Mouse (Mus musculus) cerebellum, adult 9-10 months (tissue): ENCODE results near the gene Medag.

Source experiments
- DNase-seq: peaks from one replicate; pipeline ENCODE4 v3.0.0; 2022

The Medag gene

DNA sequence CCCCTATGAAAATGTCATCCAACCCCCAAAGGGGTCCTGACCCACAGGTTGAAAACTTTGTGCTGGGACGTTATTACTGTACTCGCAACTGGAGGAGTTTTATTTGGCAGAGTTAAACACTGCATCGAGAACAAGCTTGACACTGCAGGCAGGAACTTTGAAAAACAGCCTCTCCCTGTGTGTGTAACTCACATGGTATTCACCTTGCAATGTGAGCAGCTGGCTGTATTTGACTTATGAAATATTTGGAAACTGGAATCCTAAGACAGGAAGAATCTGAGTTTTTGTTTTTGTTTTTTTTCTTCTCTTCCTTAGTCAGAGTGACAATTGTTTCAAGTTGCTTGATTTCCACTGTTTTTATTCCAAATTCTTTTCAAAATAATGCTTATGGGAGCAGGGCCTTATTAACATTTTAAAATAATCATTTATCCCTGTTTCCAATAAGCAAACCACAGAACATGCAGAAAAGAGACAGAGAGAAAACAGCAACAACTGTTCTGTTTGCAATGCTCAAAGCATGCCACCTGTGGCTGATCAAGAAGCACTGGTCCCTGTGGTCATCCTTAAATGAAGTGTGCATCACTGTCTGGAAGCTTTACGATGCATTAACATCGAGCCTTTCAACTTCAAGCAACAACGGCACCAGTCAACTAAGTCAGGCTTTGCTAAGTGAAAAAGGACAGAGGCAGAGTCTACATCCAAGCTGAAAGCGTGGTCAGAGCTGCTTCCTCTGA, 26.2 kb upstream of the Medag start:
- DNase-seq, result no peak

DNA sequence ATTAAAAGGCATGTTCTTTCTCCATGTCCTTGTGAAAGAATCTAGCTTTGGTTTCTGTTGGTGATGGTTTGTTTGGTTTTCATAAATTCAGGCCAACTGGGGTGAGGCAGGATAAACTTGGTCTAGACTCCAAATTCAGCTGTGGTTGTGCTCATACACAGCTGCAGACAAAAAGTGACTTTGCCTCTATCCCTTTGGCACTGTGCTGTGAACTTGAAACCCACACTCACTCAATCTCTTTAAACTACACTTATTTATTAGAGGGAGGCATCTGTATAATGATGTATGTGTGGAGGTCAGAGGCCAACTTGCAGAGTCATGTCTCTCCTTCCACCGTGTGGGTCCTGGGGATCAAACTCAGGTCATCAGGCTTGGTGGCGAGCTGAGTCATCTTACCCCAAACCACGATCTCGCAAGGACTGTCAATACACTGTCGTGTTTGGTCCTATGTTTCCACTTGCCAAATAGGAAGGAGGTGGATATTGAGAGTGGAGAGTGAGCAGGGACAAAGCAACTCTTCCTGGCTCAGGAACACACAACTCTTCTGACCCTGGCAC, 25.2 kb upstream of the Medag start:
- DNase-seq, result no peak

DNA sequence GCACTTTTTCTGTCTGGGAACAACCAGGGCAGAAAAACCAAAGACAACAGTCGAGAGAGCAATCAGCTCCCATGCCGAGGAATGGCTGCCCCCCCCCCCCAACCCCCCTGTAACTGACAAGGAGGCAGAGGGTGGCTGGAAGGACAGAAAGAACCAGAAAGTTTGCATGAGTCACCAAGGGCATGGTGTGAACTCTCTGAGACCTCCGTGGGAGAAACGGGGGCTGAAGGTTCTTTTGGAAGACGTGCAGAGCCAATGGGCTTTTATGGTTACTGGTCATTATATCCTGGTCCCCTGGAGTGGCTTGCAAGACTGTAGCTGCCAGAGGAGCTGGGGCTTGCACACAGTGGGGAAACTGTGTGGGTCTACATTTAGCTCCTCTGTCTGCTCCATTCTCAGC, 22.6 kb upstream of the Medag start:
- DNase-seq, result no peak

DNA sequence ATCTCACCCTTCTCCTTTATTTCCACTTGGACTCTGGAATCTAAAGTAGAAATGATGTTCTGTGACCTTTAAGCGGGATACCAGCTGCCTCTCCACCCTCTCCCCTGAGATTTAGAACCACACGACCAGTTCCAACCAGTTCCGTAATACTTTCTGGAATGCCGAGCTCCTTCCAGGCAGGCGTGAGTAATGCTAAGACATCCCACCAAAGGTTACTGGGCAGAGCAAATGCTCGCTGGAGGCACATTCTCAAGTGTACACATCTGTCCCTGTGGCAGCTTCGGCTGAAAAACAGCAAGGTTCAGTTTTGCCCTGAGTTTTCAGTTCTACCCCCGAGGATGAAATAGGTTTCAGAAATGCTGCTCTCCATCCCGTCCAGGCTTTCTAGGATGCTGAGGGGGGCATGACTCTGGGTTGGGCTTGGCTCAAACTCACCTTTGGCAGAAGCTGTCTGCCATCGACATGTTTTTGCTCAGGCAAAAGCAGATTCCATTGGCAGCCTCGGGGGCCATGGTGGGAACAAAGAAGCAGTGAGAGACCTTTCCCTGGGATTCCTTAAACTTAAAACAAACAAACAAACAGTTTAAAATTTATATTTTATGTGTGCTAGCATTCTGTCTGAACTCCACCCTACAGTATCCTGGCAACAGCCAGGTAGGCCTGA, 21.9 kb upstream of the Medag start:
- no peak for DNase-seq

DNA sequence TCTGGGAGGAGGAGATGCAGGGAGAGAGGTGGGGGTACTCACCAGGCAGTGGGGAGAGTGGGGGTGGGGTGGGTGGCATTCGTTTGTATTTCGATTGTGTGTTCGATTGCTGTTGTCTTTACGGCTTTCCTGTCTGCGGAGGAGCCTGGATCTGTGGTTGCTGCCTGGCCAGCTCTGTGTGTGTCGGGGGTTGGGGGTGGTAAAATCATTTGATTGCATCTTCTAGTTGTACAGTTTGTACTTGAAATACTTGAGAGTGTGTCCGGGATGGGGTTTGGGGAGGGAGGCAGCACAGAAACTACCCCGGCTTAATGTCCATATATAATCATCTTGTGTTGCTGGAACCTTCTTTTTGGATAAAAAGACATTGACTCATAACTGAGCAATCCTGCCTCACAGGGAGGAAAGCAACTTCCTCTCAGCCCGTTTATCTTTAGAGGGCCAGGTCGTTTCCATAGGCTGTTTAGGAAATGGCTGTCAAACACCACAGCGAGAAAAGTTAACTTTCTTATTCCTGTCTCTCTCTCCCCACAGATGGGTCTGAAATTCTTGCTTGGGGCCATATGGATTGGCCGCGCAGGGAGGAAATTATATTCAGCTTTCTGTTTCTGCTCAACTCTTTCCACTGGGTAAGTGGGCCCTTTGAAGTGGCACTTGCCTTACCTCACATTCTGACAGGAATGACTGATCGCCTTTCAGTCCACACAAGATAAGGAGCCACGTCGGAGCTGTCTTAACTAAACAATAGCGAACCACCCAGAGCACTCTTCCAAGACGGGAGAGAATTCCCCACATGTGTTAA, 19.8 kb upstream of the Medag start:
- no peak for DNase-seq

DNA sequence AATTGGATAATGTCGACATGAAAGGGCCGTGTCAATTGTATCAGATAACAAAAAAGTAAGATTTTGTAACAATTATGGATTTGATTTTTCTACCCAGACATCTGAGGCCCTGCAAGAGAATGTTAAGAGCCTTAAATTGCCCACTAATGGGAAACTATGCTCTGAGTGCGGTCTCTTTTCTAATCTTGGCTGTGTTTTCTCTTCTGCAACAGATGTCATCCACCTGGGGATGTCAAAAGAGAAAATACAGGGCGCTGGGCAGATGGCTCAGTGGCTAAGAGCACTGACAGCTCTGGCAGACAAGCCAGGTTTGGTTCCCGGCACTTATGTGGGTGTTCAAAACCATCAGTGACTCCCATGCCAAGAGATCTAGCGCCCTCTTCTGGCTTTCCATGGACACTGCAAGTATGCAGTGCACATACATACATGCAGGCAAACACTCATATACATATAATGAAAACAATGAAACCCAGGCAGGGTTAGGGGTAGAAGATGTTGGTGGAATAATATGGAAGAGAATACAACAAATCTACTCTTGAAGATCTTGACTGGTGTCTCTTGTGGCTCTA, 19.0 kb upstream of the Medag start:
- no peak for DNase-seq

DNA sequence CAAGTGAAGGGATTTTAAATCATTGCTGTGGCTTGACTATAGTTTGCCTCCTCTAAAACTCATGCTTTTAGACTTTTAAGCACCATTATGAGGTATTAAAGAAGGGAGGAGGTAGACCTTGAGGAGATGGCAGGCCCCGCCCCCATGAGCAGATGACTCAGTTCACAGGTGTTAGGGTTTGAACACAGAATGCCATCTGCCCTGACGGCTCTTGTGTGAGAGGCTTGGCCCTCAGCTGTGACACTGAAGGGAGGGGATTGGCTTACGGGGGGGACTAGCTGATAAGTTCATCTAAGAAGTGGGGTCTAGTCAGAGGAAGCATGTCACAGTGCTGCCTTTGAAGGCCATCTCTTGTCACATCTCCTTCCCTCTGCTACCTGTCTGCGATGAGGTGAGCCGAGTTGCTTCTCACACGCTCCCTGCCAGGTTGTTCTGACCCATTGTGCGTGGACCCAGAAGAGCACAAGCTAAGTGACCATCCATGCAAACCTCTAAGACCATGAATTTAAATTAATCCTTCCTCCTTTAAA, 10.0 kb upstream of the Medag start:
- DNase-seq, result no peak

DNA sequence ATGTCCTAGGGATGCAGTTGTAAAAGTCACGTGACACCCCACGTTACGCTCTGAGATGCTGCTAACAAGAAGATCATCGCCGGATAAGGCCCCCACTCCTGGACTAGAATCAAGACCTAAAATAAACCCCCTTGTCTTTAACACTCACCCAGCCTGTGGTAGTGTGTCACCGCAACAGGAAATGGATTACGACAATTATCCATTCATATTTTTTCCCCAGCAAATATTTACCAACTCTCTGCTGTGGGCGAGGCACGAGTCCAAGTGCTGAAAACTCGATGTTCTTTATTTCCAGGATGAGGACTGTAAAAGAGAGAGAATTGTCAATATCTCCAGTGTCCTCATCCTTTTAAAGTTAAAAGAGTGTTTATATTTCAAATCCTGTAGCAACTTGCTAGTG, 9.5 kb upstream of the Medag start:
- DNase-seq, result no peak

DNA sequence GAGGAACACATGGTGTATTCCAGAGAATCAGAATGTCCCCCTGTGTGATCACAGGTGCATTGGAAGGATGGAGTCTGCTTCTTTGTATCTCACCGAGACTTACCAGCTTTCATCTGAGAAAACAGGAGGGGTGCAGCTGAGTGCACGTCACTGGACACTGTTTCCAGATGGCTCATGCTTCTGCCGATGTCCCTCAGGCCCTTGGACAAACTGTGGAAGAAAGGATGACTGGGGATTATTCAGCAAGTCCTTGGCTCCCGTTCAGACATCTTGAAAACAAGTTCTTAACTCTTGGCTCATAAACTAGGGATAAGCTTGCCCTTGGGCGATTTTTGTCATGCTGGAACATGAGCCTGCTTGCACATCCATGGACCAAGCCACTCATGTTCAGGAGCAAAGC, 8.2 kb upstream of the Medag start:
- no peak for DNase-seq

DNA sequence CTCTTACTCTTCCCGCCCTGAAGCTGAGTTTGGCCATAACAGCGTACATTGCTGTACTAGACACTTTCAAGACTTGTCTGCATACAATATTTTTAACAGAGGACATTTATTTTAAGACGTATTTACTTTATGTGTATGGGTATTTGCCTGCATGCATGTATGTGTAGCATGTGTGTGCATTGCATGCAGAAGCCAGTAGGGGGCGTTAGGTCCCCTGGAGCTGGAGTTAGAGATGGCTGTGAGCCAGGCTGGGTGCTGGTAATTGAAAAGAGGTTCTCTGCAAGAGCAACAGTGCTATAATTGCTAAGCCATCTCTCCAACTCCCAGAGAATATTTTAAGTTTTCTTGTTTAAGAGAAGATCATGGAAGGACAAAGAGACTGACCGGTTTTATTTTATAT, 6.8 kb upstream of the Medag start:
- DNase-seq, result no peak

DNA sequence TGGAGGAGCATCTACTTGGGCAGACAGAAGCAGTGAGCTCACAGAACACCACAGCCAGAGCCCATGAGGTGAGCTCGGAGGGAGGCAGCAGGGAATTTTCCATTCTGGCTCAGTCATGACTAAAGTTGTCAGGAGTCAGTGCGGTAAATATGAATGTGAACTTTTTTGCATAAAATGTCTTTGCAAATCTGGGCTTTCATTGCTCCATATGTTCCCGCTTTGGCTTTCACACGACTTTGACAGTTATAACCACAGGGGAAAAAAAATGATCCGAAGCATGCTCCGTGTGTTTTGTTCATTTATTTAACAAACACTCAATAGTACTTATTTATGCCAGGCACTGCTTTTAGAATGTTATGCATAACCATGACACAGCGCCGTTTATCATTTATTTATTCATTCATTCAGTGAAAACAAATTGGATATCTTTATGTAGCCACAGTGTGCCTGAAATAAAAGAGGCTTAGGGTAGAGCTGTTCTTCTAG, 4.7 kb upstream of the Medag start:
- DNase-seq, result no peak

DNA sequence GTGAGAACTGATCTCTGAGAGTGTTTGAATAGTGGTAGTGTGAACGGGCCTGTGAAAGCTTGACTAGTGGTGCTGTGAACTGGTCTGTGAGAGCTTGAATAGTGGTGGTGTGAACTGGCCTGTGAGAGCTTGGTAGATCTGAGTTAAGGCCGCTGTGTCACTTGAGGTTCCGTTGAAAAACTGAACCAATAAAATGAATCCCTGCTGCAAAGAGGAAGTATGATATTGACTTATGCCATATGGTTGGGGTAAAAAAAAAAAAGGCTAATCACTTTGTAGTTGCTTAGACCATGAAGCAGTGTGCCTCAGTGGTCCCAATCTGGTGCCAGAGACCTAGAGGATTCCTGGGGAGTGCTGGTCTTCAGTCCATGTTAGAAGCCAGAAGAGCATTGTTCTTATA, 2.0 kb upstream of the Medag start:
- DNase-seq, result no peak

DNA sequence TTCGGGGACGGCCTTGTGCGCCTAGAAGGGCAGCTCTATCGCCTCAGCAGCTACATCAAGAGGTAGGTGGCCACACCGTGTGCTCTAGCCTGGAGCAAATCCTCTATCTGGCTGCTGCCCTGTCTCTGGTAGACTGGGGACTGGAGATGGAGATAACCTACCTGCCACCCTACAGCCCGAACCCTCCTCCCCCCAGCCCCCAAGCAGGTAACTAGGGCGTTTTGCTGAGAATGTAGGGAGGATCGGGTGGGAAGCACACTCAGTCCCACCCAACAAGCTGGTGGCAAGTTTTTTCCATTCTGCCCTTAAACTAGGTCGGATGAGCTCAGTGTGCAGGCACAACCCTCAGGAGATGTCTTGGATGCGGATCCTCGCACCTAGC, 636 bp downstream of the Medag start:
- DNase-seq, result no peak

DNA sequence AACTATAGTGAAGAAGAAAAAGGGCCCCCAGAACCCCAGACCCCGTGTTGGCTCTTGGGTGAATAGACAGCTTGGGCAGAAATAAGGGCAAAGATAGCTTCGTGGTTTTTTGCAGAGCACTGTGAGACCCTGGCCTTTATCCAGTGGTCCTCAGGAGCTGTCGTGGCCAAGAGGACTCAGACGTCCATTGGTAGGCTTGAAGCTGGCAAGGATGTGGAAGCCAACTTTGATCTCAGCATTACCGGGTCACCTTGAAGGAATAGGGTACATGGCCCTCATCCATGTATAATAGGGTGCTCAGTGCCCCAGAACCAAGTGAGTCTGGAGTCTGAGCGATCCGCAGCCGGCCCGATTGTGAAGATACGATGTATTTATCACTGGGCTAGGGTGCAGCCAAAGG, 1.1 kb downstream of the Medag start:
- DNase-seq, result peak; percentile 34

DNA sequence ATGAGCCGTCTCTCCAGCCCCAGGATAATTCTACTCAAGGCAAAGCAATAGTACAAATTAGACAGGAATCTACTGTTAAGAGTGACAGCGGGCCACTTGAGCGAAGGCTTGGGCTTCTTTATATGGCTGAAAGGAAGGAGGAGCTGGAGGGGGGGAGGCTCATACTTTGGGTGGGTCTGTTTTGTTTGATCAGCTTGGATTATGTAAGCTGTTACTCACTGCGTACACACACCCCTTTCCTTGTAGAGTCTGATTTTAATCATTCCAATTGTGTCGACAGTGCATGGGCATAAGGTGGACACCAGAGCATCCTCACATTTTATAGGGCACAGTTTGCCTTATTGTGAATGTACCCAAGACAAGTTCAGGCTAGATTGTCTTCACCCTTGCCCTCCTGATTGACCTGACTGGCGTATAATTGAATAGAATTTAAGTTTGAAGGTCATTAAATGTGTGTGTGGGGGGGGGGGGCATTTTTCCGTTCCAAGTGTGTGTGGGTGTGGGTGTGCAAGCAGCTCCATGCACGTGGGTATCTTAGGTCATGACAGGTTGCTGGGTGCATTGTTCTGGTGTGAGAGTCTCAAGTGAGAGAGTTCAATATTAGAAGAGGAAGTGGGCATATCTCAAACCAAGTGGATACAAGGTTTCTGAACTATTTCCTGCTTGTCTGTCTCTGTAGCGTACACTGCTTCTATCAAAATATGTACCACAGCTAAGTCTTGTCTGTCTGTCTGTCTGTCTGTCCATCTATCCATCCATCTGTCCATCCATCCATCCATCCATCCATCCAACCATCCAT, 3.0 kb downstream of the Medag start:
- no peak for DNase-seq

DNA sequence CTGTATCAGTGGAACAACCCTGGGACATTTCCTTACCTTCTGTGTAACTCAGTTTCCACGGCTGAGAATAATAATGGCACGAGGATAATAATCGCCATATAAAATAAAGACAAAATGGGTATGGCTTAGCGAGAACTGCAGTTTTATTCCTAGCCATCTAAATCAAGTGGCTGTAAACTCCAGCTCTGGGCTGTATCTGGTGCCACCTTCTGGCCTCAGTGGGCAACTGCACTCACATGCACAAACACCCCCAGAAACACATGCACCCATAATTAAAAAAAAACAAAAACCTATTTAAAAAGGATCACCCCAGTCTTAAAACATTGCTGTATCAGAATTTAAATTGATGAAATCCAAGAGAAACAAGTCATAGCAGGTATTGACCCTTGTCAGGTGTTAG, 5.8 kb downstream of the Medag start:
- DNase-seq, result no peak

DNA sequence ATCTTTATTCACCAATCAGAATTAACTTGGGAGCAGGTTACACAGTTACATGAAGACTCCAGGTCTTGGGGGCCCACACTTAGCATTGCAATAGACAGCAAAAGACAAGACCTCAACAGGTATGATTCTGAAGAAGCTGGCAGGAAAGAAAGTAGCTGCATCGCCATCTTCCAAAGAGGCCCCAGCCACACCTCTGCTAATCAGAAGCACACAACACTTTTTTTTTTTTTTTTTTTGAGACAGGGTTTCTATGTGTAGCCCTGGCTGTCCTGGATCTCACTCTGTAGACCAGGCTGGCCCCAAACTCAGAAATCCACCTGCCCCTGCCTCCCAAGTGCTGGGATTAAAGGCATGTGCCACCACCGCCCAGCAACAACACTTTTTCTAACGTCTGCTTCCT, 15.0 kb downstream of the Medag start:
- DNase-seq, result no peak

DNA sequence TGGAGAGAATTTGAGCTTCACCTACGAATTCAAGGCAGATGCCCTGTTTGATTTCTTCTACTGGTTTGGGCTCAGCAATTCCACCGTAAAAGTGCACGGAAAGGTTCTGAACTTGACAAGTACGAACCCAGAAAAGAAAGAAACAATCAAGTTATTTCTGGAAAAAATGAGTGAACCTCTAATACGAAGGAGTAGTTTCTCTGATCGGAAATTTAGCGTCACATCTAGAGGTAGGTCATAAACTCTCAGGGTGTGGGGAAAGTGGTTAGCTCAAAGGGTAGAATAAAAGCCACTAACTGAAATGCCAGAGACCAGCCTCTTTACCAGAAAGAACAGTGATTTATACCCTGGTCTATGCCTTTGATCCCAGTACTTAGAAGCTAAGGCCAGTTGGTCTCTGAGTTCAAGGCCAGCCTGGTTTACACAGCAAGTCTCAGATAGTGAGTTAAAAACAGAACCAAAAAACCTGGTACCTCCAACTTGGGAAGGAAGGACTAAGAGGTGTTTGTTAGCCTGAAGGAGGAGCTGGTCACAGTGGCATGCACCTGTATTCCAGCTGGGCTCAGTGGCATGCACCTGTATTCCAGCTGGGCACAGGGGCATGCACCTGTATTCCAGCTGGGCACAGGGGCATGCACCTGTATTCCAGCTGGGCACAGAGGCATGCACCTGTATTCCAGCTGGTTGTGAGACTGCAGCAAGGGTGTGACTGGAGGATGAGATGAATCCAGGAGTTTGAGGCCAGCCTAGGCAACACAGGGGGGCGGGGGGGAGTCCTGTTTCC, 15.9 kb downstream of the Medag start:
- no peak for DNase-seq

DNA sequence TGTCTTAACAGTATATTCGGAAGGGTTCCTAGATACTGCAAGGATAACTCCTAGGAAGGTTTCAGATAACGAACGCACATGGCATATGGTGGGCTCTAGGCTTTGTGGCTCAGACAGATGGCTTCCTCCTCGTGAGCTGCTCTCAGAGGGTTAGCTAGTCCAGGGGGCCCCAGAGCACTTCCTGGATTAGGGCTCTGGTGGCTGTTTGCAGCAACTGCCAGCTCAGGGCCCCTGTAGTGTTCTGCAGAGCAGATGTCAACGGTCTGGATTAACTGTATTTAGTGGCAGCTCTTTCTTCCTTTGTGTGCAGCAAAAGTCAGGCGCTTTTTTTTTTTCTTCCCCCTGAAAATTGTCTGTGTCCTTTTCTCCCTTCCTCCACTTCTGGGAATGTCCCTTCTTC, 16.8 kb downstream of the Medag start:
- no peak for DNase-seq

DNA sequence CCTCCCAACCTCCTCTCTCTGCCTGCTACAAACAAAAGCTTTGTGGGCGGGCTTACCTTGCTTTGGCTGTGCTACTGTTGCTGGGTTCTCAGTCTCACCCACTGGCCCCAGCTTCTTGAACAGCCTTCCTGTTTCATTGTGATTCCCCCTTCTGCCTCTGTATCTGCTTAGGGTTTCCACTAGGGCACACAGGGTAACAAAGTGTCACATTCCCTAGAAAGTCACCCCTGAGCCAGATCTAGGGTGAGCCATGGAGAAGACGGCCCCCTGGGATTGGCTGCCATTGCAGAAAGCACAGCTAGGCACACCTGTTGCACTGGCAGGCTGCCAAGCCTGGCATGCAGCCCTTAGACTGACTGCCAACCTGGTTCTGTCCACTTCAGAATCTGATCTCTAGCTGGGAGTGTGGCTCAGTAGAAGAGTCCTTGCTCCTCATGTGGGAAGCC, 17.3 kb downstream of the Medag start:
- DNase-seq, result peak; percentile 78

DNA sequence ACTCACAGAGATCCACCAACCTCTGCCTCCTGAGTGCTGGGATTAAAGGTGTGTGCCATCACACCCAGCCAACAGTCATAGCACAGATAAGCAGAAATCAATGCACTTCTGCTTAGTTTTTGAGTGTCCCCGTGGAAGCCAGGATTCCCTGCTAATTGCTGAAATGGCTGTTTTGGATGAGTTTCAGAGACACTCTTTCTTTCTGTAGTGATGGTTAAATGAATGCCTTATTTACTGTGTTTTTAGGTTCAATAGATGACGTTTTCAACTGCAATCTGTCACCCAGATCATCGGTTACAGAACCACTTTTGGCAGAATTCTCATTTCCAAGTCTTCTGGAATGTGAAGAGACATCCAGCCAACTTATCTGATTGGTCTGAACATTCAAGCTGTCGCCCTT, 18.0 kb downstream of the Medag start:
- no peak for DNase-seq
